Mouse (Mus musculus): ENCODE results near the gene Dazap1. TPM values are rescaled to one million over a fixed set of nuclear protein-coding genes. Genes with fewer than 3 reads are reported as not detected.

Gene Dazap1
- polyA plus RNA-seq, 1 experiment from 2014 or later, result 44.3 TPM

DNA sequence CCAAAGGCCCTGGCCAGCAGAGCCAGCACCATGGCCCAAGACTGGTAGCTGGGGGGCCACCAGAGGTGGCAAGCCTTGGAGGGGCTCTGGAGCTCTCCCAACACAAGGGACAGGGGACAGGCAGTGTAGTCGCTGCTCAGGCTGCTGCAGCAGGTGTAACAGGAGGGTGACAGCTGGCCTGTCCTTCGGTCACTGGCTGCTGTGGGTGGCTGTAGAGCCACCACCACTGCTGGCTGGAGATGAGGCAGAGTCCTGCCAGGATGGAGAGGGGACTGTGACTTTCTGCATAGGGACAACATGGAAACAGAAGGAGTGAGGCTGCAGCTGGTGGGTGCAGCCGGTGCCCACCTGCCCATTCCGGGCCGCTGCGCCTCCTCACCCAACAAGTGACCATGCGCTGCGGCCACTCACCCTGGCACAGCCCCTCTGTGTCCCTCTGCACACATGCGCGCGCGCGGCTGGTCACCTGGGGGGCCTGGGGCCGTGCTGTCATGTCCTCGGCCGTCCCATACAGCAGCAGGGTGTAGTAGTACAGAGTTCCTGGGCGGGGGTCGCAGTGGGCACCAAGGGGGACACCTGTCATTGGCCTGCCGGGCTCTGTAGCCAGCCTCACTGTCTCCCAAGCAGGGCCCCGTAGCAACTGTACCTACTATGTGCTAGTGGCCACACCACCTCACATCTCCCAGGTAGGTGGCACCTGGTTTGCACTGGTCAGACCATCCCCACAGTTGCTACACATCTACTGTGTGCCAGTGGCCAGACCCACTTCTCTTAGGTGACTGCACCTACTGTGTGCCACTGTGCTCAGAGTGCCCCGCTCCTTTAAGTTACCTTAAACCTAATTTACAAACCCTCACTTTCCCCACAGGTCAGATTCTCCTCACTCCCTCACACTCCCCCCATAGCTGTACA, 60.6 kb downstream of the Dazap1 start:
- WGBS (ENCODE audit: insufficient replicate concordance), result 92% methylated on average over 21 of the region's 21 CpGs
- H3K9ac ChIP-seq, result peak overlapping the region; percentile 79
- peak overlapping the region; percentile 88 for H3K27ac ChIP-seq

DNA sequence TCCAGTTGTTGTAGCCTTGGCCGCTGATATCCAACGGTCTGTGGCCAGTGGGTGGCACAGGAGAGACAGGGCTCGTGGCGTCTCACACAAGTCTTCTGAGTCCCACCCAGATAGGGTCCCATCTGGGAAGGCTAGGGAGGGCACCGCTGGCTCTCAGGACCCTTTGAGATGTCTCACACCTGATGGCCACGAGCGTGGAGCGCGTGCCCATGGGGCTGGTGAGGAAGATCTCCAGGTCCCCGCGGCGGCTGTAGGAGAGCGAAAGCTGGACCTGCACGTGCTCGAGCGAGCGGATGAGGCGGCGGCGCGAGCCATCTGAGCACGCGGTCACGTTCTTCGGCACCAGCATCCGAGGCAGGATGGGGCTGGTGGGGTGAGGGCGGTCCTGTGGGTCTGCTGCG, 61.5 kb downstream of the Dazap1 start:
- H3K36me3 ChIP-seq, result peaks cover 17% of the 10 kb centered on the region
- H3K27ac ChIP-seq, result peak overlapping the region; percentile 88
- peak; percentile 10 for ATAC-seq
- no peaks in the 10 kb centered on the region for H3K9me3 ChIP-seq (replicated peaks)
- peak overlapping the region; percentile 99 for H3K4me2 ChIP-seq
- peak overlapping the region; percentile 79 for H3K9ac ChIP-seq
- peaks cover under 1% of the 10 kb centered on the region; the same call in 1 of the 2 replicates for H3K27me3 ChIP-seq (replicated peaks)
- WGBS (ENCODE audit: insufficient replicate concordance), result 3% methylated on average over 28 of the region's 28 CpGs
- H3K4me3 ChIP-seq, result peak overlapping the region; percentile 76
- H3K4me1 ChIP-seq, result peaks cover 77% of the 10 kb centered on the region

More for the DNA sequence above, 60.6 kb downstream of the Dazap1 start:
- peaks cover 23% of the 10 kb centered on the region for H3K36me3 ChIP-seq
- peak overlapping the region; percentile 99 for H3K4me2 ChIP-seq
- peak overlapping the region; percentile 76 for H3K4me3 ChIP-seq
- peaks cover 9% of the 10 kb centered on the region for H3K27me3 ChIP-seq (replicated peaks)
- H3K9me3 ChIP-seq (replicated peaks), result no peaks in the 10 kb centered on the region
- ATAC-seq, result no peak
- H3K4me1 ChIP-seq, result peaks cover 86% of the 10 kb centered on the region

DNA sequence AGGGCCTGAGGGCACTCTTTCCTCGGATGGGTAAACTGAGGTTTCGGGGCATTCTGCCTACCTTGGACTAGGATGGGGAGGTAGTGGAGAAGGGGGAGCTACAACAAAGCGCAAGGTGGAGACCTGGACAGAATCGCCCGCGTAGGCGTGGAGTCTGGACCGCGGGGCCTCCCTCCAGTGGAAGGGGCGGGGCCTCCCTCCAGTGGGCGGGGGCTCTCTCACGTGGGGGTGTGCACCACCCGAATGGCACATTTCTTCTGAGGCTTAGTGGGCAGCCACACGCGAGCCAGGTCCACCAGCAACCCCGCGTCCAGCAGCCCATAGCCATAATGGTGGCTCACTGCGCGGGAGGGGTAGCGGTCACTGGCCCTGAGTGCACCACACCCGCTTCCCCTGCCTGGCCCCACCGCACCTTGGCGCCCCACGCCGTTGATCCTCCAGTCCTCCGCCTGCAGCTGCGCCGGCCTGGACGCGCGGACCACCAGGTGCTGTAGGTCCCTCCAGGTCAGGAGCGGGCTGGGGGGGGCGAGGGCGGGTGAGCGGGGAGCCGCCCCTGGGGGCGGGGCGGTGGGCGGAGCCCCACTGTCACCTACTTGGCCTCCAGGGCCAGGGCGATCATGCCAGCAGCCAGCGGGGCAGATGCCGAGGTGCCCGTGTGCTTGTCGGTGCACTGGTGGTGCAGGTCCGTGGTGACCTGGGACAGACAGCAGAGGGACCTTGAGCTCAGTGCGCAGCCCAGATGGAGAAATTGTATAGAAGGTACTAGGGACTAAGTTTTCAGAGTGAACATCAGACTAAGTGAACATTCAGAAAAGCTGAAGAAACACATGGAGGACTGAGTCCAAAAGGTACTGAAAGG, 62.2 kb downstream of the Dazap1 start:
- Histone ChIP-seq H3K4me2 (peak overlapping the region; percentile 99), H3K4me3 (peak overlapping the region; percentile 76), H3K9ac (peak overlapping the region; percentile 79), H3K27ac (peak overlapping the region; percentile 88), H3K4me1 (peaks cover 74% of the 10 kb centered on the region), H3K27me3 (replicated peaks) (no peaks in the 10 kb centered on the region; the same call in 1 of the 2 replicates), H3K9me3 (replicated peaks) (no peaks in the 10 kb centered on the region), H3K36me3 (peaks cover 10% of the 10 kb centered on the region)
- WGBS (ENCODE audit: insufficient replicate concordance), result under 1% methylated on average over 46 of the region's 46 CpGs
- ATAC-seq, result peak; percentile 73

DNA sequence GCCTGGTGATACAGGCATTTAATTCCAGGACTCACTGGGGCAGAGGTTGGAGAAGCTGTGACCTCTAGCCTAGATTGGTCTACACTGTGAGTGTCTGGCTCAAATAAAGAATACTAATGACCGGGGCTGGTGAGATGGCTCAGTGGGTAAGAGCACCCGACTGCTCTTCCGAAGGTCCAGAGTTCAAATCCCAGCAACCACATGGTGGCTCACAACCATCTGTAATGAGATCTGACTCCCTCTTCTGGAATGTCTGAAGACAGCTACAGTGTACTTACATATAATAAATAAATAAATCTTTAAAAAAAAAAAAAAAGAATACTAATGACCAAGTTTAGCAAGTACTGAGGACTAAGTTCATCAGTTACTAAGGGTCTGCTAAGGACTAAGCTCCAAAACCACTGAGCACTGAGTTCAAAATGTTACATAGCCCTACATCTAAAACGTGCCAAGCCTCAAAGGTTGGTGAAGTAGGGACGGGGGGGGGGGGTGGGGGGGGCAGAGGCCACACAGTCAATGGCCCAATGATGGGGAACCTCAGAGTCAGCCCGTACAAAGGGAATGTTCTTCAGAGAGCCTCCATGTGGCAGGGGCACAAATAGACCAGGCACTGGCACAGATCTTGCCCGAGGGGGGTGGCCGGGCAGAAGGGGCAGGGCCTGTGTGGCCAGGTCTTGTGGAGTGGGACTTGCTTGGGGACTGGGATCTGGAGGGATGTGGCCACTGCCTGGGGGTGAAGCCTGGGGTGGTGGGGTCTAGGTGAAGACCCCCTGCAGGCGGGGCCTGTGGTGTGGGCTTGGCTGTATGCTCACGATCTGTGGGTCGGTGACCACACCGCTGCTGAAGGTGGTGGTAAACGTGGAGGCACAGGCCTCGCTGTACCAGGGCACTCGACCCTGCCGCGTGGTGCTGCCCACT, 63.1 kb downstream of the Dazap1 start:
- Histone ChIP-seq H3K4me1 (peaks cover 74% of the 10 kb centered on the region), H3K27me3 (replicated peaks) (no peaks in the 10 kb centered on the region; the same call in 1 of the 2 replicates), H3K9ac (peak overlapping the region; percentile 79), H3K27ac (peak overlapping the region; percentile 88), H3K4me3 (peak overlapping the region; percentile 76), H3K4me2 (peak overlapping the region; percentile 99), H3K9me3 (replicated peaks) (no peaks in the 10 kb centered on the region), H3K36me3 (peaks cover under 1% of the 10 kb centered on the region; the same call in 1 of the 2 replicates)
- 69% methylated on average over 17 of the region's 17 CpGs for WGBS (ENCODE audit: insufficient replicate concordance)
- no peak for ATAC-seq

DNA sequence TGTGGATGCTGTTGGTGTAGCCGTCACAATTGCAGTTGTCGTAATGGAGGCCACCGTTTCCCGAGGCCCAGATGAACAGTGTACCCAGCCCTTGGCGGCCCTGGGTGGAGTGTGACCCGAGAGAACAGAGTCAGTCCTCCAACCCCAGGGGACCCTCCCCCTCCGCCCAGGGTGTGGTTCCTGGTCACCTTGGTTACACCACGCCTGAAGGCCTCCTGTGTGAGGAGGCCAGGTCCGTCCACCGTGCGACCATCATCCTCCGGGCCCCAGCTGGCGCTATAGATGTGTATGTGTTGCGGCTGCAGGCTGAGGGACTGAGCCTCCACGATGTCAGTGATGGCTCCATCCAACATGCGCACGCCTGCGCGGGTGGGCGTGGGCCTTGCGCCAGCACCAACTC, 63.8 kb downstream of the Dazap1 start:
- peak overlapping the region; percentile 56; the same call in 1 of the 2 replicates for H3K27ac ChIP-seq
- H3K4me1 ChIP-seq, result peaks cover 75% of the 10 kb centered on the region
- ATAC-seq, result no peak
- 0 out of 2 replicates have a peak overlapping the region, but pooled peaks have one; percentile 4 for H3K4me2 ChIP-seq
- WGBS (ENCODE audit: insufficient replicate concordance), result 71% methylated on average over 21 of the region's 21 CpGs
- H3K9me3 ChIP-seq (replicated peaks), result no peaks in the 10 kb centered on the region
- no peaks in the 10 kb centered on the region for H3K36me3 ChIP-seq
- H3K27me3 ChIP-seq (replicated peaks), result no peaks in the 10 kb centered on the region; the same call in 1 of the 2 replicates
- no peak overlapping the region for H3K4me3 ChIP-seq
- H3K9ac ChIP-seq, result no peak overlapping the region

DNA sequence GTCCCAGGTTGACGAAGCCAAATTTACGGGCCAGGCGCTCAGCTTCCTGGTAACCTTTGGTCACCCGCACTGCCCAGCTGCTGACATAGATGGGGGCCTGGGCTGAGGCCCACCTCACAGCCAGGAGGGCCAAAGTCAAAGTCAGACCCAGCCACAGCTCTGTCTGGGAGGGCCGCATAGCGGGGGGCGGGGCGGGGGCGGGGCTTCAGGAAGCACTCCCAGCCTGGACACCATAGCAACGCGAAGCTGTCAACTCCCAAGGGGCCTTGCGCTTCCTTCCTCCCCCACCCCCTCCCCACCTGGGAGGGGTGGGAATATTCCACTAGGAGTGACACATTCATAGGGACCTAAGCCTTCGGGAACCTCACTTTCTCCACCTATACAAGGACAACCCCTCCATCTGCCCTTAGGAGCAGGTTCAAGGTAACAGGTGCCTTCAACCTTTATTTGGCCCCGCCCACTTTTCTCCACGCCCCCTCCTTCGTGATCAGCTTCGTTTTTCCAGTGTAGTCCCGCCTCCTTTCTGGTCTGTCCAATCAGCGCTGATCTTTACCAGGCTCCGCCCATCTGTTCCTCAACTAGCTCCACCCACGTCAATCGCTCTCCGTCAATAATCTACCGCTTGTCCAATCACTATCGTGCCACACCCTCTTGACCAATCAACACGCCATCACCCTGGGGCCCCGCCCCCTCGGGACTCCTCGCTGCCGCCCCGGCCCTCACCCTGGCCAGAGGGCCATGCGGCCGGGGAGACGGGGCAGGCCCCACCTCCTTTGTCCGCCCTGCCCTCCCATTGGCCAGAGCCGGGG, 68.2 kb downstream of the Dazap1 start, which contains the start of the genes Pcsk4 and Reep6:
Gene Pcsk4 (minus strand): TSS at position 226 of the 809 bp plus-strand sequence.
Gene Reep6 (plus strand): TSS at position 681 of the 809 bp plus-strand sequence.
- H3K4me1 ChIP-seq, result peaks cover 75% of the 10 kb centered on the region
- peak within 1 kb of the TSS; percentile 74 for H3K9ac ChIP-seq
- no peaks in the 10 kb centered on the region for H3K9me3 ChIP-seq (replicated peaks)
- peaks cover 12% of the 10 kb centered on the region for H3K36me3 ChIP-seq
- peak within 1 kb of the TSS; percentile 64 for H3K4me3 ChIP-seq
- WGBS (ENCODE audit: insufficient replicate concordance), result 6% methylated on average over 36 of the region's 36 CpGs
- H3K27me3 ChIP-seq (replicated peaks), result peaks cover 9% of the 10 kb centered on the region; the same call in 1 of the 2 replicates
- H3K27ac ChIP-seq, result peak within 1 kb of the TSS; percentile 93
- H3K4me2 ChIP-seq, result peak within 1 kb of the TSS; percentile 83
- ATAC-seq, result peak; percentile 81

DNA sequence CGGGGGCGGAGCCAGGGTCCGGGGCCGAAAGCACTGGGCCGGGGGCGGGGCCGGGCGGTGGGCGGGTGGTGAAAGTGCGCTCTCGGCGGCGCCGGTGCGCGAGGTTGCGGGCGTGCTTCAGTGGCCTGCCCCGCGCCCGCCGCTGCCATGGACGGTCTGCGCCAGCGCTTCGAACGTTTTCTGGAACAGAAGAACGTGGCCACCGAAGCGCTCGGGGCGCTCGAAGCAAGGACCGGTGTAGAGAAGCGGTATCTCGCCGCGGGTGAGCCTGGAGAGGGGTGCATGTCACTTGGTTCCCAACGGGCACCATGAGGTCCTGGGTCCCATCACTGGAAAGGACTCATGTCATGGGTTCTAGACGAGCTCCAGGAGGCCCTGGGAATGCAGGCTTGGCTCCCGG, 68.8 kb downstream of the Dazap1 start:
- Histone ChIP-seq H3K4me1 (peaks cover 68% of the 10 kb centered on the region), H3K4me3 (peak overlapping the region; percentile 64), H3K9ac (peak overlapping the region; percentile 74), H3K36me3 (peaks cover 18% of the 10 kb centered on the region), H3K27me3 (replicated peaks) (peaks cover 14% of the 10 kb centered on the region), H3K27ac (peak overlapping the region; percentile 93), H3K9me3 (replicated peaks) (no peaks in the 10 kb centered on the region), H3K4me2 (peak overlapping the region; percentile 83)
- 1% methylated on average over 41 of the region's 41 CpGs for WGBS (ENCODE audit: insufficient replicate concordance)
- no peak for ATAC-seq

DNA sequence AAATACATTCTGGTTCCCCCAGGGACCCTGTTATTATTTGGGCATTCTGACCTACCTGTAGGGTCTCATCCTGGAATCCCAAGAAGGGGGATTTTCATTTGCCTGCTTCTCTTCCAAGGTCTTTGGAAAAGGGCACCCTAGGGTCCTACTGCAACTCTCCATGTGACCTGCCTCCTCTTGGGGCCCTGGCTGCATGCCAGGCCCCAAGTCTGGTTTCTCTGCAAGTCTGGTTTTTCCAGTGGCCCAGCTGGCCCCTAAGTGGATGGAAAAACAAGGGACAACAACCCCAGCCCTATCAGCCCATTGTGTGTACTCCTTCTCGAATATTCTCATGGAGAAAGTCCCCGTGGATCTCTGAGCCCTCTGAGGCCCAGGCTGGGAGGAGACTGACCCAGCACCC, 69.6 kb downstream of the Dazap1 start:
- Histone ChIP-seq H3K4me1 (peaks cover 60% of the 10 kb centered on the region), H3K9ac (peak overlapping the region; percentile 74), H3K36me3 (peaks cover 26% of the 10 kb centered on the region), H3K27ac (peak overlapping the region; percentile 93), H3K4me3 (peak overlapping the region; percentile 64), H3K4me2 (peak overlapping the region; percentile 83), H3K9me3 (replicated peaks) (no peaks in the 10 kb centered on the region), H3K27me3 (replicated peaks) (peaks cover 22% of the 10 kb centered on the region; the same call in 1 of the 2 replicates)
- WGBS (ENCODE audit: insufficient replicate concordance), result 58% methylated on average over 2 of the region's 2 CpGs
- no peak for ATAC-seq

DNA sequence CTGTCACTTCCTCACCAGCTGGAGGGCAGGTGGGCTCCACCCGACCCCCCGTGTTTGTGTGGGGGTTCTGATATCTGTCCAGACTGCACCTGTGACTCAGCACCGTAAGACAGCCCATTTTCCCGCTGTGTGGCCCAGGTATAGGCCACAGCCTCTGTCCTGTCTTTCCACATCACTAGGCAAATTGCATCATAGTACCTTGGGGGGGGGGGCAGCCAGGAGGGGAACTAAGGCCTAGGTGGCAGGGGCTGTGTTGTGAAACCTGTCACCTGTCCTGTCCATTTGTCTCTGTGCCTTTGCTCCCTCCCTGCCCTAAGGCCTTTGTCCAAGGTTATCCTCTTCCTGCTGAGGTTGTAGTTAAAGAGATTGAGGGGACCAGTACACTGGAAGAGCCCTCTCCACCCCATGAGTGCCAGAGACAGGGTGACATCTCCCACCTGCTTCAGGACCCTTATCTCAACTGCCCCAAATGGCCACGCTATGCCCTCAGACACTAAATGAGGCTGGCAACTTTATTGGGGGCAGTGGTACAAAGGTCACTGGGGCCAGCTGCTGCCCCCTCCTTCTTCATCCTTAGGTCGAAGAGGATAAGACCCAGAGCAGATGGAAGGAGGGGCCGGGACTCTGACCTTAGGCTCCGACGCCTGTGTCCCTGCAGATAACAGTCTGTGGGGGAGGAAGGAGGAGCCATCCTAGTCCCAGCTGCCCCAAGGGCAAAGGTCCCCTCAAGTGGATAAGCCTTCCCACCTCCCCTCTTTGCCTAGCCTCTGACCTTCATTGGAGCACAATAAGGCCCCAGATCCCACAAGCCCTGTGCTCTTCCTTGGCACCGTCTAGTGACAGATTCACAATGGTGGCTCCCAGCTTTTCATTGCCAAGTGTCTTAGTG, 70.6 kb downstream of the Dazap1 start:
- Histone ChIP-seq H3K27me3 (replicated peaks) (peaks cover 29% of the 10 kb centered on the region; the same call in 1 of the 2 replicates), H3K36me3 (peaks cover 36% of the 10 kb centered on the region), H3K4me2 (peak overlapping the region; percentile 83), H3K9ac (peak overlapping the region; percentile 74), H3K27ac (peak overlapping the region; percentile 93), H3K4me3 (peak overlapping the region; percentile 64), H3K9me3 (replicated peaks) (no peaks in the 10 kb centered on the region), H3K4me1 (peaks cover 57% of the 10 kb centered on the region)
- peak; percentile 82 for ATAC-seq
- WGBS (ENCODE audit: insufficient replicate concordance), result 14% methylated on average over 10 of the region's 10 CpGs
